Mouse (Mus musculus): ENCODE data around the gene Ctc1.
A peak's percentile ranks its signal among the peaks of the same experiment; 100 is the strongest.
"Not testable (repeated sequence)": the region's sequence is repeated elsewhere in the genome, so short reads cannot be mapped to it uniquely, and the experiment has no call there.

The Ctc1 gene

DNA sequence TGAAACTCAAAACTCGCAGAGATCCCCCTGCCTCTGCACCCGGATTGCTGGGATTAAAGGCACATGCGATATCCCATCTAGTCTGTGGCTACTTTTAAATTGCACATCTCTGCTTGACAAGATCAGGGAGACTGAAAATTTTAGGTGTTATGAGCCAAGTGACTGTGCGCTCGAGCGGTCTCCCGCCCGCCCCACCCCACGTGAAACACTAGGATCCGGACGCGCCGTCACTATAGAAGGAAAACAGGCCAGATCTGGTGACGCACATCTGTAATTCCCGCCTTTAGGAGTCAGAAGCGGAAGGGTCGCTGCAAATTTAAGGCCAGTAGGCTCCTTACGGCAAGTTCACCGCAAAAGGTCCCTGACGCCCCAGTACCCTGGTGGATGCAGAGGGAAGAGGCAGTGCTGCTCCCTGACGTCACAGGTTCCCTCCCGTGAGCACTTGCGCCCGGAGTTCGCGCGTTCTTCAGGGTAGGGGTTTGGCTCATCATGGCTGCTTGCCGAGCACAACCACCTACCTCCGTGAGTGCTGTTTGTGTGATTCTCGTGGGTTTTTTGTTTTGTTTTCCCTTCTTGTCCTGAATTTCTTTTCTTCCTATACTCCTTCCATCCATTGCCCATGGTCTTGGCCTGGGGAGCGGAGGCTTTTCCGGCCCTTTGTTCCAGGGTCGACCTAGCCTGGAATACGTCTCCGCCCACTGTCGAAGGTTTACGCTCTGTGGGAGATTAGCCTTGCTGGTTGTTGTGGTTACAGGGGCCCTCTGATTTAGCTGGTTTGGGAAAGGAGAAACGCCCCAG lies at the start of gene Ctc1:
Gene Ctc1 (plus strand): TSS at position 268 of the 798 bp plus-strand sequence.
- peak; percentile 85 for DNase-seq

- no peak for DNase-seq
Measured at GRCm38 (mm10) chr11:68966554-68966953, 49.2 kb upstream of the Ctc1 start.

- DNase-seq = peak; percentile 94
Measured at GRCm38 (mm10) chr11:68967337-68968282, 48.1 kb upstream of the Ctc1 start, which contains the start of gene Slc25a35. TSS of gene Slc25a35 (plus strand) at chr11:68968131.

DNA sequence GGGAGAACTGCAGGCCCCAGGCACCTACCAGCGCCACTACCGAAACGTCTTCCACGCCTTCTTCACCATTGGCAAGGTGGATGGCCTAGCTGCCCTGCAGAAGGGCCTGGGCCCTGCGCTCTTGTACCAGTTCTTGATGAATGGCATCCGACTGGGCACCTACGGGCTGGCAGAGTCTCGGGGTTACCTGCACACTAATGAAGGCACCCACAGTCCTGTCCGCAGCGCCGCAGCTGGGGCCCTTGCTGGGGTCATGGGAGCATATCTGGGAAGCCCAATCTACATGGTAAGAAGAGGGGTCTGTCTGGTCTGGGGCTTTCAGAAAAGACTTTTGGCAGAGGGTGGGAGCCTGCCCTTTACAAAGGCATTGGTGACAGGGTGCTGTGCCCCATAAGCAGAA lies 47.0 kb upstream of the Ctc1 start:
- no peak for DNase-seq

- peak; percentile 63 for DNase-seq
Measured at GRCm38 (mm10) chr11:68970232-68970631, 45.5 kb upstream of the Ctc1 start.

GRCm38 (mm10) chr11:68973250-68974058 lies 42.3 kb upstream of the Ctc1 start:
- DNase-seq = peak; percentile 89

GRCm38 (mm10) chr11:68974059-68974450 lies 41.7 kb upstream of the Ctc1 start:
- no peak for DNase-seq

- DNase-seq = no peak
Measured at GRCm38 (mm10) chr11:68975085-68975484, 40.6 kb upstream of the Ctc1 start, which contains the start of gene Rangrf. TSS of gene Rangrf (minus strand) at chr11:68975185.

DNA sequence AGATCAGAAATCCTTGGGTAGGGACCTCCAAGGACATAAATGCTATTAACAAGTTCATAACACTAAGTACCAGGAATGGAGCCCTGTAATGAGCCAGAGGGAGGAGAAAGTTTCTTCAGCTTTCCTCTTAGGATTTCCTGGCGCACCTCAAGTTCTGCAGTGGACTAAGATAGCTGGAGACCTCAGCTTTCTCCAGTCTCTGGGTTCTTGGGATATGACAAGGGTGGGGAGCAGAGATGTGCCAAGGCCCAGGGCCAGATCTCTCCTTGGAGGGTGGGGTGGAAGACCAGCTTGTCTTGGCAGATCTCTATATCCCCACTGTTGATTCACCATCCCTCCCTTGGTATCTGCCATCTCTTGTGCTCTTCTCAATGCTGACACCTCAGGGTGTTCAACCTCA lies 40.1 kb upstream of the Ctc1 start:
- no peak for DNase-seq

- DNase-seq = no peak
Measured at GRCm38 (mm10) chr11:68979320-68979733, 36.4 kb upstream of the Ctc1 start.

GRCm38 (mm10) chr11:68980919-68981318 lies 34.8 kb upstream of the Ctc1 start:
- no peak for DNase-seq

DNA sequence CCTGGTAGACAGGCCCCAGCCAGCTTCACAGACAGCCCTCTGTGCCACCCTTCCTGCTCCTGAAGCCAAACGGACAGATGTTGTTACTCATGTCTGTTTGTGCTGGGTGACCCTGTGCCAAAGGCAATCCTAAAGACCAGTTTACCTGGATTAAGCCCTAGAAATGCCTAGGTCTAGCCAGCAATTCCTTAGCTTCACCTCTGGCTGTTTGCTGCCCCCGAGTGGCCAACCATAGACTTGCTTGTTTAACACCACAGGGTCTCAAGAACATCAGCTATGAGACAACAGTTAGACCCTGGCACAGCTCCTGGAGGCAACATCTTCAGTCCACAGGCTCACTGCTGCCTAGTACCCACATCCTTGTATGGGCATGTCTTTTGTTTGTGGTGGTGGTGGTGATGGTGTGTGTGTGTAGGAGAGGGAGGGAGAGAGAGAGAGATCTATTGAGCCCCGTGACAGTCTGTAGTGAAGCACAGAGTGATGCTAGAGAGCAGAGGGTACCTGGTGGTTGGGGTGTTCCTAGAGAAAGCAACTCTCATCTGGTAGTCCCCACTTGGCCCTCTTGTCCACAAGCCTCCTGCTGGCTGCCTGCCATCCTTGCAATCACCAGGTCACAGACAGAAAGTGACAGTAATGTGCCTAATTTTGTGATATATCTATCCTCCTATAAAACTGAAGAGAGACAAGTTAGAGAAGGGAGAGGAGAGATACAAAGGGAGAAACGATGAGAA lies 32.9 kb upstream of the Ctc1 start:
- peak; percentile 77 for DNase-seq

- no peak for DNase-seq
Measured at GRCm38 (mm10) chr11:68987365-68987882, 28.3 kb upstream of the Ctc1 start.

- DNase-seq = no peak
Measured at GRCm38 (mm10) chr11:68988341-68988740, 27.4 kb upstream of the Ctc1 start.

DNA sequence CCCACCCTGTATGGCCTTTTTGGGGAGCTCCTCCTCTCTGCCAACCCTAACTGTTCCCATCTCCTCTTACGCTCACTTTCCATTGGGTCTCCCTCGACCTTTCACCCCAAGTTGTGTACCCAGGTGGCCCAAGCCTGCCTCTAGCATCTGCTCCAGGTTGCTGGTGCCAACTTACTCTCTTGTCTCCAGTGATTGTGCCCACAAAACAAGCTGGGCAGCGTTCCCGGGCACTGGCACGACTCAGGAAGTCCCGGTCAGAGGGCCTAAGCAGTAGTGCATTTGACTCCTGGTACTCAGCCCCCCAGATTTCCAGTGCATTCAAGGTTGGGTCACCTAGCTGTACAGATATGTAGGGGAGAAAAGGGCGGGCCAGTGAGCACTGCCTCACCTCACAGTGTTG lies 22.6 kb upstream of the Ctc1 start:
- no peak for DNase-seq

- DNase-seq = no peak
Measured at GRCm38 (mm10) chr11:68994377-68994776, 21.3 kb upstream of the Ctc1 start.

- no peak for DNase-seq
Measured at GRCm38 (mm10) chr11:68997080-68997479, 18.6 kb upstream of the Ctc1 start.

- DNase-seq = not testable (repeated sequence)
Measured at GRCm38 (mm10) chr11:69002782-69003181, 12.9 kb upstream of the Ctc1 start.

- no peak for DNase-seq
Measured at GRCm38 (mm10) chr11:69003592-69003991, 12.1 kb upstream of the Ctc1 start.

- DNase-seq = no peak
Measured at GRCm38 (mm10) chr11:69005193-69005592, 10.5 kb upstream of the Ctc1 start.

GRCm38 (mm10) chr11:69006575-69006974 lies 9.1 kb upstream of the Ctc1 start:
- DNase-seq = not testable (repeated sequence)
